Mouse (Mus musculus) MEL (cell line): ENCODE measurements around the gene Col19a1. TPM values are rescaled to one million over a fixed set of nuclear protein-coding genes. Genes with fewer than 3 reads are reported as not detected.

Experiments used
- DNase-seq: peaks from one replicate; pipeline ENCODE4 v3.0.0; 2011; ENCODE audit warnings: low read depth, low spot score
- H3K27ac ChIP-seq: 2 replicates; pipeline ENCODE4 v1.5.1; 2012; ENCODE audit warnings: low read depth, mild to moderate bottlenecking, control low read depth, low read length, moderate library complexity; ENCODE audit not compliant: control insufficient read depth
- H3K27me3 ChIP-seq, 2 experiments: fragments of 150-350 bp in 1 of 2; sonication (generic) in 1 of 2; 2 replicates each; pipeline ENCODE4 v1.6.1; 2012; ENCODE audit warnings: low read length in 2 of 2, mild to moderate bottlenecking in 2 of 2, improper control_type of control experiment in 1 of 2, moderate library complexity in 1 of 2; ENCODE audit not compliant: insufficient read depth in 2 of 2, control insufficient read depth in 1 of 2
- H3K36me3 ChIP-seq, 2 experiments: 2 replicates each; pipeline ENCODE4 v1.6.1; 2012 to 2014; ENCODE audit warnings: low read length in 2 of 2, improper control_type of control experiment in 1 of 2, inconsistent platforms in 1 of 2, mild to moderate bottlenecking in 1 of 2; ENCODE audit not compliant: insufficient read depth in 2 of 2, control insufficient read depth in 1 of 2
- H3K4me1 ChIP-seq, 2 experiments: fragments of 150-350 bp in 1 of 2; sonication (generic) in 1 of 2; 2 replicates each; pipeline ENCODE4 v1.6.1; 2012; ENCODE audit warnings: low read length in 2 of 2, improper control_type of control experiment in 1 of 2, mild to moderate bottlenecking in 1 of 2; ENCODE audit not compliant: insufficient read depth in 2 of 2, control insufficient read depth in 1 of 2
- H3K4me3 ChIP-seq, 2 experiments: fragments of 150-350 bp in 1 of 2; sonication (generic) in 1 of 2; 2 replicates each; pipeline ENCODE4 v1.5.1; 2012; ENCODE audit warnings: low read depth in 2 of 2, low read length in 2 of 2, mild to moderate bottlenecking in 2 of 2, moderate library complexity in 2 of 2, control low read depth in 1 of 2, improper control_type of control experiment in 1 of 2; ENCODE audit not compliant: control insufficient read depth in 1 of 2, insufficient read depth in 1 of 2
- H3K79me2 ChIP-seq: 2 replicates; pipeline ENCODE4 v1.6.1; 2012; ENCODE audit warnings: mild to moderate bottlenecking, low read length, moderate library complexity; ENCODE audit not compliant: control insufficient read depth, poor library complexity, insufficient read depth
- H3K9ac ChIP-seq: 2 replicates; pipeline ENCODE4 v1.6.1; 2012; ENCODE audit warnings: low read depth, mild to moderate bottlenecking, control low read depth, low read length, moderate library complexity; ENCODE audit not compliant: control insufficient read depth, poor library complexity, severe bottlenecking
- H3K9me3 ChIP-seq: fragments of 150-350 bp; sonication (generic); replicated peaks from 2 replicates; pipeline ENCODE4 v1.6.1; 2012; ENCODE audit warnings: mild to moderate bottlenecking, low read length, improper control_type of control experiment, moderate library complexity; ENCODE audit not compliant: insufficient read depth
- BHLHE40 ChIP-seq: IDR thresholded peaks from 2 replicates; pipeline ENCODE4 v1.6.1; 2012; ENCODE audit warnings: low read depth, mild to moderate bottlenecking, inconsistent platforms, low read length, improper control_type of control experiment, borderline replicate concordance
- CHD1 ChIP-seq: IDR thresholded peaks from 2 replicates; pipeline ENCODE4 v1.6.1; 2012; ENCODE audit warnings: low read depth, mild to moderate bottlenecking, inconsistent platforms, low read length, improper control_type of control experiment
- CHD2 ChIP-seq: IDR thresholded peaks from 2 replicates; pipeline ENCODE4 v1.6.1; 2011; ENCODE audit warnings: low read length, improper control_type of control experiment
- CTCF ChIP-seq, 3 experiments: IDR thresholded peaks in 2 of 3; conservative IDR thresholded peaks in 1 of 3; 2 replicates each; pipeline ENCODE4 v1.5.1; 2011 to 2012; ENCODE audit warnings: low read length in 3 of 3, low read depth in 2 of 3, mild to moderate bottlenecking in 2 of 3, improper control_type of control experiment in 1 of 3, inconsistent platforms in 1 of 3, mixed read lengths in 1 of 3, moderate library complexity in 1 of 3; ENCODE audit not compliant: control insufficient read depth in 1 of 3, insufficient read depth in 1 of 3, poor library complexity in 1 of 3, severe bottlenecking in 1 of 3
- E2F4 ChIP-seq: IDR thresholded peaks from 2 replicates; pipeline ENCODE4 v1.6.1; 2011; ENCODE audit warnings: low read depth, low read length, improper control_type of control experiment, borderline replicate concordance
- EP300 ChIP-seq, 2 experiments: IDR thresholded peaks; 2 replicates each; pipeline ENCODE4 v1.6.1; 2011; ENCODE audit warnings: improper control_type of control experiment in 2 of 2, low read length in 2 of 2, low read depth in 1 of 2, mild to moderate bottlenecking in 1 of 2
- ETS1 ChIP-seq: IDR thresholded peaks from 2 replicates; pipeline ENCODE4 v1.6.1; 2012; ENCODE audit warnings: low read depth, mild to moderate bottlenecking, inconsistent platforms, low read length, improper control_type of control experiment, moderate library complexity
- GABPA ChIP-seq: IDR thresholded peaks from 2 replicates; pipeline ENCODE4 v1.6.1; 2012; ENCODE audit warnings: low read depth, mild to moderate bottlenecking, inconsistent platforms, low read length, improper control_type of control experiment, moderate library complexity
- HCFC1 ChIP-seq: IDR thresholded peaks from 2 replicates; pipeline ENCODE4 v1.6.1; 2012; ENCODE audit warnings: low read depth, mild to moderate bottlenecking, inconsistent platforms, low read length, improper control_type of control experiment, moderate library complexity
- JUND ChIP-seq: IDR thresholded peaks from 2 replicates; pipeline ENCODE4 v1.6.1; 2011; ENCODE audit warnings: low read depth, mild to moderate bottlenecking, improper control_type of control experiment, low read length
- MAFK ChIP-seq: IDR thresholded peaks from 2 replicates; pipeline ENCODE4 v1.6.1; 2011; ENCODE audit warnings: low read depth, mild to moderate bottlenecking, low read length, improper control_type of control experiment, borderline replicate concordance
- MAX ChIP-seq: IDR thresholded peaks from 2 replicates; pipeline ENCODE4 v1.6.1; 2011; ENCODE audit warnings: low read length, improper control_type of control experiment
- NELFE ChIP-seq: IDR thresholded peaks from 2 replicates; pipeline ENCODE4 v1.6.1; 2011; ENCODE audit warnings: low read depth, low read length, improper control_type of control experiment
- NRF1 ChIP-seq: IDR thresholded peaks from 2 replicates; pipeline ENCODE4 v1.6.1; 2014; ENCODE audit warnings: low read depth, mild to moderate bottlenecking, inconsistent platforms, low read length, improper control_type of control experiment, moderate library complexity; ENCODE audit not compliant: poor library complexity, insufficient read depth, severe bottlenecking
- POLR2A ChIP-seq, 2 experiments: IDR thresholded peaks; 2 replicates each; pipeline ENCODE4 v1.6.1; 2011 to 2012; ENCODE audit warnings: low read length in 2 of 2, mild to moderate bottlenecking in 2 of 2, control low read depth in 1 of 2, improper control_type of control experiment in 1 of 2, low read depth in 1 of 2, moderate library complexity in 1 of 2; ENCODE audit not compliant: control insufficient read depth in 1 of 2, insufficient read depth in 1 of 2, poor library complexity in 1 of 2
- POLR2AphosphoS2 ChIP-seq: IDR thresholded peaks from 2 replicates; pipeline ENCODE4 v1.6.1; 2011; ENCODE audit warnings: low read length, improper control_type of control experiment
- POLR2AphosphoS5 ChIP-seq: IDR thresholded peaks from 2 replicates; pipeline ENCODE4 v1.6.1; 2012; ENCODE audit warnings: low read depth, borderline replicate concordance, mild to moderate bottlenecking, inconsistent platforms, low read length, moderate library complexity, mixed read lengths
- RAD21 ChIP-seq: IDR thresholded peaks from 2 replicates; pipeline ENCODE4 v1.6.1; 2011; ENCODE audit warnings: mild to moderate bottlenecking, low read depth, low read length, improper control_type of control experiment
- SMC3 ChIP-seq: IDR thresholded peaks from 2 replicates; pipeline ENCODE4 v1.6.1; 2011; ENCODE audit warnings: low read depth, low read length, improper control_type of control experiment
- TBP ChIP-seq: IDR thresholded peaks from 2 replicates; pipeline ENCODE4 v1.8.0; 2011; ENCODE audit warnings: low read depth, low read length, improper control_type of control experiment
- USF1 ChIP-seq: IDR thresholded peaks from 2 replicates; pipeline ENCODE4 v1.6.1; 2014; ENCODE audit warnings: low read depth, mild to moderate bottlenecking, inconsistent platforms, low read length, improper control_type of control experiment, moderate library complexity
- ZC3H11A ChIP-seq: IDR thresholded peaks from 2 replicates; pipeline ENCODE4 v1.6.1; 2012; ENCODE audit warnings: low read depth, mild to moderate bottlenecking, inconsistent platforms, low read length, improper control_type of control experiment
- ZKSCAN1 ChIP-seq: IDR thresholded peaks from 2 replicates; pipeline ENCODE4 v1.6.1; 2012; ENCODE audit warnings: low read depth, mild to moderate bottlenecking, inconsistent platforms, low read length, improper control_type of control experiment, moderate library complexity
- ZMIZ1 ChIP-seq: IDR thresholded peaks from 2 replicates; pipeline ENCODE4 v1.6.1; 2012; ENCODE audit warnings: low read depth, mild to moderate bottlenecking, inconsistent platforms, low read length, improper control_type of control experiment, moderate library complexity
- ZNF384 ChIP-seq: IDR thresholded peaks from 2 replicates; pipeline ENCODE4 v1.6.1; 2012; ENCODE audit warnings: low read depth, mild to moderate bottlenecking, inconsistent platforms, low read length, improper control_type of control experiment
- polyA plus RNA-seq, 2 experiments: library from polyadenylated mRNA; stranded (reverse) in 1 of 2; unstranded in 1 of 2; fragments of >175 nt in 1 of 2; fragments of >200 nt in 1 of 2; gene quantifications; 2 replicates each; pipeline versions ENCODE4 v1.2.1 to v1.2.4; 2012; ENCODE audit warnings: low replicate concordance in 2 of 2, low read depth in 1 of 2; ENCODE audit not compliant: insufficient read length in 2 of 2, insufficient read depth in 1 of 2, missing spikeins in 1 of 2
- total RNA-seq: library from RNA; depleted of rRNA; stranded (reverse); fragments of 300-350 nt; gene quantifications from 2 replicates; pipeline ENCODE4 v1.2.3, GENCODE M21; 2012

Col19a1 gene
- total and polyA plus RNA-seq, 3 experiments: not detected

GRCm38 (mm10) chr1:24316961-24317589 lies 270.2 kb downstream of the Col19a1 start:
- H3K79me2 ChIP-seq: no peaks in the 10 kb centered on the region
- no peak for DNase-seq
- no peak overlapping the region for H3K4me3 ChIP-seq
- no peaks in the 10 kb centered on the region for H3K4me1 ChIP-seq
- no peak overlapping the region for H3K27ac ChIP-seq
- H3K27me3 ChIP-seq: no peaks in the 10 kb centered on the region
- no peak overlapping the region for H3K9ac ChIP-seq
- TF ChIP-seq ETS1 (no peak), GABPA (no peak), ZC3H11A (no peak), MAFK (no peak), BHLHE40 (no peak), NRF1 (no peak), RAD21 (no peak), TBP (no peak), ZNF384 (no peak), JUND (no peak), HCFC1 (no peak), CTCF (IDR thresholded peaks at IDR 0.05 in 2 of 3, conservative IDR thresholded peaks at IDR 0.05 in 1 of 3; ENCODE audit: control insufficient read depth in 1 of 3, insufficient read depth in 1 of 3, low read depth in 2 of 3, low read length in 3 of 3, poor library complexity in 1 of 3, severe bottlenecking in 1 of 3) (no peak), SMC3 (no peak), CHD1 (no peak), ZKSCAN1 (no peak), POLR2AphosphoS5 (no peak), E2F4 (no peak)
- H3K9me3 ChIP-seq: no peaks in the 10 kb centered on the region
- H3K36me3 ChIP-seq: no peaks in the 10 kb centered on the region

DNA sequence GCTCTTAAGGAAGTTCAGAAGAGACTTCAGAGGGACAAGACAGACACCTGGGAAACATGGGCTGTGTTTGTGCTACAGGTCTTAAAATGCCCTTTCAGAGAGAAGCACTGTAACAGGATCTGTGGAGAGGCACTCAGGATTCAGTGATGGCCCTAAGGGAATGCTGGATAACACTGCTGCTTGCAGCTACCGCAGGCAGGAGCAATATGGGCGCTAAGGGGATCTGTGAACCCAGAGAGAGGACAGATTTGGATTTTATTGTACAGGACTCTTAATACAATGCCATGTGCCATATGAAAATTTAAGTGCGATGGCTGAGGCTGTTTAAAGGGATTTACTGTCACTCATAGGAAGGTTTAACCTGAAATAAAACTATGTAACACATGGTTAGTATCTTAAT lies 270.8 kb downstream of the Col19a1 start:
- H3K9me3 ChIP-seq: no peaks in the 10 kb centered on the region
- TF ChIP-seq POLR2AphosphoS2: no peak
- TF ChIP-seq ETS1: no peak
- TF ChIP-seq ZNF384: no peak
- TF ChIP-seq ZKSCAN1: no peak
- no peak for TF ChIP-seq USF1
- no peak for TF ChIP-seq POLR2AphosphoS5
- TF ChIP-seq CHD2: no peak
- TF ChIP-seq POLR2A (IDR thresholded peaks at IDR 0.05; ENCODE audit: control insufficient read depth in 1 of 2, insufficient read depth in 1 of 2, low read depth in 1 of 2, low read length in 2 of 2, poor library complexity in 1 of 2): no peak
- no peak for TF ChIP-seq MAX
- TF ChIP-seq EP300 (IDR thresholded peaks at IDR 0.05; ENCODE audit: low read depth in 1 of 2, low read length in 2 of 2): no peak
- TF ChIP-seq NELFE: no peak
- TF ChIP-seq ZMIZ1: no peak
- TF ChIP-seq MAFK: no peak
- no peak for TF ChIP-seq HCFC1
- no peak for DNase-seq
- no peak overlapping the region for H3K9ac ChIP-seq
- H3K4me1 ChIP-seq: no peaks in the 10 kb centered on the region
- no peaks in the 10 kb centered on the region for H3K27me3 ChIP-seq
- H3K79me2 ChIP-seq: no peaks in the 10 kb centered on the region
- no peak overlapping the region for H3K4me3 ChIP-seq
- no peaks in the 10 kb centered on the region for H3K36me3 ChIP-seq
- no peak overlapping the region for H3K27ac ChIP-seq
